Mouse (Mus musculus): ENCODE measurements around the gene Tspan32.

Tspan32 gene

GRCm38 (mm10) chr7:143004727-143005343, at the start of gene Tspan32:
Tspan32 (plus strand) TSS chr7:143005046.
- DNase-seq (ENCODE audit: low spot score in 2 of 2), result no peak

- DNase-seq (ENCODE audit: low spot score in 2 of 2), result no peak
These were observed 48.8 kb upstream of the Tspan32 start for GRCm38 (mm10) chr7:142956018-142956417.

- DNase-seq (ENCODE audit: low spot score in 2 of 2), result no peak
These were observed 46.0 kb upstream of the Tspan32 start for GRCm38 (mm10) chr7:142958817-142959216.

- no peak for DNase-seq (ENCODE audit: low spot score in 2 of 2)
These were observed 45.1 kb upstream of the Tspan32 start for GRCm38 (mm10) chr7:142959752-142960151.

GRCm38 (mm10) chr7:142967414-142967883, 37.4 kb upstream of the Tspan32 start:
- no peak for DNase-seq (ENCODE audit: low spot score in 2 of 2)

GRCm38 (mm10) chr7:142967884-142968808, 36.7 kb upstream of the Tspan32 start:
- DNase-seq (ENCODE audit: low spot score in 2 of 2), result peak; percentile 29 to 39

- no peak for DNase-seq (ENCODE audit: low spot score in 2 of 2)
These were observed 35.9 kb upstream of the Tspan32 start, which contains the start of gene Ascl2 for GRCm38 (mm10) chr7:142968809-142969511. Ascl2 (minus strand) TSS chr7:142969264.

GRCm38 (mm10) chr7:142981908-142982307, 22.9 kb upstream of the Tspan32 start:
- DNase-seq (ENCODE audit: low spot score in 2 of 2), result no peak

GRCm38 (mm10) chr7:142985146-142985545, 19.7 kb upstream of the Tspan32 start:
- no peak for DNase-seq (ENCODE audit: low spot score in 2 of 2)

- no peak for DNase-seq (ENCODE audit: low spot score in 2 of 2)
These were observed 17.1 kb upstream of the Tspan32 start for GRCm38 (mm10) chr7:142987718-142988117.

GRCm38 (mm10) chr7:142995004-142995403, 9.8 kb upstream of the Tspan32 start:
- DNase-seq (ENCODE audit: low spot score in 2 of 2), result no peak

- DNase-seq (ENCODE audit: low spot score in 2 of 2), result no peak
These were observed 9.1 kb upstream of the Tspan32 start for GRCm38 (mm10) chr7:142995630-142996338.

- no peak for DNase-seq (ENCODE audit: low spot score in 2 of 2)
These were observed 7.8 kb upstream of the Tspan32 start for GRCm38 (mm10) chr7:142996998-142997397.

- no peak for DNase-seq (ENCODE audit: low spot score in 2 of 2)
These were observed 7.3 kb upstream of the Tspan32 start for GRCm38 (mm10) chr7:142997403-142998150.

- DNase-seq (ENCODE audit: low spot score in 2 of 2), result no peak
These were observed 2.2 kb upstream of the Tspan32 start for GRCm38 (mm10) chr7:143002679-143003078.

- no peak for DNase-seq (ENCODE audit: low spot score in 2 of 2)
These were observed 674 bp downstream of the Tspan32 start for GRCm38 (mm10) chr7:143005344-143006096.

- DNase-seq (ENCODE audit: low spot score in 2 of 2), result no peak
These were observed 1.4 kb downstream of the Tspan32 start for GRCm38 (mm10) chr7:143006097-143006755.

- DNase-seq (ENCODE audit: low spot score in 2 of 2), result no peak
These were observed 2.1 kb downstream of the Tspan32 start for GRCm38 (mm10) chr7:143006756-143007598.

All from frontal cortex, postnatal 25 days (tissue).